Mouse (Mus musculus): ENCODE results near the gene Fer. TPM values are rescaled to one million over a fixed set of nuclear protein-coding genes. Genes with fewer than 3 reads are reported as not detected.

Gene Fer
- total and polyA plus RNA-seq, 2 experiments from 2014 or later: 22.1 to 31.8 TPM

- WGBS: 67% methylated on average over 4 of the region's 4 CpGs
- Histone ChIP-seq H3K9ac (no peak overlapping the region), H3K4me3 (ENCODE audit: low read depth, low read length) (no peak overlapping the region), H3K27ac (ENCODE audit: low read depth, low read length) (no peak overlapping the region), H3K4me2 (ENCODE audit: low read depth) (no peak overlapping the region), H3K4me1 (ENCODE audit: insufficient read depth) (no peaks in the 10 kb centered on the region), H3K36me3 (ENCODE audit: insufficient read depth) (no peaks in the 10 kb centered on the region), H3K27me3 (ENCODE audit: insufficient read depth, low read length) (no peaks in the 10 kb centered on the region), H3K9me3 (ENCODE audit: low read length) (no peaks in the 10 kb centered on the region)
- no peak for ATAC-seq
- no peak for DNase-seq
- TF ChIP-seq CTCF (IDR thresholded peaks at IDR 0.05; ENCODE audit: low read depth): no peak
Measured at GRCm38 (mm10) chr17:63972181-63972580, 109.3 kb downstream of the Fer start.

GRCm38 (mm10) chr17:63973806-63974205 lies 110.9 kb downstream of the Fer start:
- WGBS: 62% methylated on average over 5 of the region's 5 CpGs
- no peak overlapping the region for H3K4me3 ChIP-seq (ENCODE audit: low read depth, low read length)

DNA sequence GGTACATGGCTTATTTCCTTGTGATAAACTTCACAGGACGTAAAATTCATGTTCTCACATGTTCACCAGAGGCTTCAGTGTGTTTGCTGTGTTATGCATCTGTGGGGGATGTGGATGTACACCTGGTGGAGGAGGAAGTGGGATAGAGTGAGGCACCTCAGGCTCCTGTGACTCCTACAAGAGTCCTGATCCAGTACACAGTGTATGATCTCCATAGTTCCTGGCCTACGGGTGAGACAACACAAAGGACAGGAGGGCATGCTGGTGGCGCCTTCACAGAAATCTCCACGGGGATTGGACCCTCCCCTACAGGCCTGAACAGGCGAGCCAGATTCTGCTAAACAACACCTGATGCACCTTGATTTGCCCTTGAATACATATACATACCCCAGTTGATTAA lies 111.4 kb downstream of the Fer start:
- TF ChIP-seq CTCF (IDR thresholded peaks at IDR 0.05; ENCODE audit: low read depth): no peak
- 85% methylated on average over 5 of the region's 5 CpGs for WGBS

More at GRCm38 (mm10) chr17:63973806-63974205, 110.9 kb downstream of the Fer start:
- DNase-seq (no peak), ATAC-seq (no peak)
- TF ChIP-seq CTCF (IDR thresholded peaks at IDR 0.05; ENCODE audit: low read depth): no peak
- Histone ChIP-seq H3K4me2 (ENCODE audit: low read depth) (no peak overlapping the region), H3K36me3 (ENCODE audit: insufficient read depth) (no peaks in the 10 kb centered on the region), H3K4me1 (ENCODE audit: insufficient read depth) (no peaks in the 10 kb centered on the region), H3K9me3 (ENCODE audit: low read length) (no peaks in the 10 kb centered on the region), H3K27ac (ENCODE audit: low read depth, low read length) (no peak overlapping the region), H3K27me3 (ENCODE audit: insufficient read depth, low read length) (no peaks in the 10 kb centered on the region), H3K9ac (no peak overlapping the region)

GRCm38 (mm10) chr17:63978794-63979571 lies 116.1 kb downstream of the Fer start:
- H3K4me2 ChIP-seq (ENCODE audit: low read depth): no peak overlapping the region
- no peak for DNase-seq
- H3K9me3 ChIP-seq (ENCODE audit: low read length): no peaks in the 10 kb centered on the region
- no peaks in the 10 kb centered on the region for H3K4me1 ChIP-seq (ENCODE audit: insufficient read depth)
- no peak for TF ChIP-seq CTCF (IDR thresholded peaks at IDR 0.05; ENCODE audit: low read depth)
- no peaks in the 10 kb centered on the region for H3K27me3 ChIP-seq (ENCODE audit: insufficient read depth, low read length)
- 93% methylated on average over 4 of the region's 4 CpGs for WGBS
- H3K9ac ChIP-seq: no peak overlapping the region
- ATAC-seq: no peak
- H3K4me3 ChIP-seq (ENCODE audit: low read depth, low read length): no peak overlapping the region
- H3K27ac ChIP-seq (ENCODE audit: low read depth, low read length): no peak overlapping the region
- no peaks in the 10 kb centered on the region for H3K36me3 ChIP-seq (ENCODE audit: insufficient read depth)

More for the DNA sequence above, 111.4 kb downstream of the Fer start:
- ATAC-seq (no peak), DNase-seq (no peak)
- no peak overlapping the region for H3K4me2 ChIP-seq (ENCODE audit: low read depth)
- H3K4me1 ChIP-seq (ENCODE audit: insufficient read depth): no peaks in the 10 kb centered on the region
- H3K27me3 ChIP-seq (ENCODE audit: insufficient read depth, low read length): no peaks in the 10 kb centered on the region
- no peaks in the 10 kb centered on the region for H3K9me3 ChIP-seq (ENCODE audit: low read length)
- no peak overlapping the region for H3K4me3 ChIP-seq (ENCODE audit: low read depth, low read length)
- no peak overlapping the region for H3K9ac ChIP-seq
- H3K36me3 ChIP-seq (ENCODE audit: insufficient read depth): no peaks in the 10 kb centered on the region
- H3K27ac ChIP-seq (ENCODE audit: low read depth, low read length): no peak overlapping the region

DNA sequence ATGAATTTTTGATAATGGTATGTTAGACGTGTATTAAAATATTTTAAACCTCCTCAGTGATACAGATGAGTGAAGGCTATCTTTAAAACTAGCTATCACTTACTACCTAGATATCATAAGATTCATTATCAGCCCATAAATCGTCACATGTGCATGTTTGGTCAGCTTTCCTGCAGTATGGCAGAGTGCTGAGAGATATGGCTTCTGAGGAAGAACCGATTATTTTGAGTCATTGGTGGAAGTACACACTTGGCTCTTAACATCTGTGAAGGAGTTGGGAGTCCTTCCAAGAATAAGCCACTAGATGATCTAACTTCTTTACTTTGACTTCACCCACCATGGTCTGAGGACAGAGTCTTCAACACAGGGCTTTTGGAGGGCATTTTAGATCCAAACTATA lies 117.3 kb downstream of the Fer start:
- Histone ChIP-seq H3K4me1 (ENCODE audit: insufficient read depth) (no peaks in the 10 kb centered on the region), H3K9ac (no peak overlapping the region), H3K27ac (ENCODE audit: low read depth, low read length) (no peak overlapping the region), H3K9me3 (ENCODE audit: low read length) (no peaks in the 10 kb centered on the region), H3K4me2 (ENCODE audit: low read depth) (no peak overlapping the region), H3K4me3 (ENCODE audit: low read depth, low read length) (no peak overlapping the region), H3K27me3 (ENCODE audit: insufficient read depth, low read length) (no peaks in the 10 kb centered on the region), H3K36me3 (ENCODE audit: insufficient read depth) (no peaks in the 10 kb centered on the region)
- 95% methylated on average over 3 of the region's 3 CpGs for WGBS
- DNase-seq (no peak), ATAC-seq (no peak)
- no peak for TF ChIP-seq CTCF (IDR thresholded peaks at IDR 0.05; ENCODE audit: low read depth)

- Histone ChIP-seq H3K9ac (no peak overlapping the region), H3K4me1 (ENCODE audit: insufficient read depth) (no peaks in the 10 kb centered on the region), H3K36me3 (ENCODE audit: insufficient read depth) (no peaks in the 10 kb centered on the region), H3K27me3 (ENCODE audit: insufficient read depth, low read length) (no peaks in the 10 kb centered on the region), H3K27ac (ENCODE audit: low read depth, low read length) (no peak overlapping the region), H3K4me2 (ENCODE audit: low read depth) (no peak overlapping the region), H3K9me3 (ENCODE audit: low read length) (no peaks in the 10 kb centered on the region), H3K4me3 (ENCODE audit: low read depth, low read length) (no peak overlapping the region)
- 77% methylated on average over 2 of the region's 2 CpGs for WGBS
- no peak for TF ChIP-seq CTCF (IDR thresholded peaks at IDR 0.05; ENCODE audit: low read depth)
- DNase-seq (no peak), ATAC-seq (no peak)
Measured at GRCm38 (mm10) chr17:63988710-63989109, 125.8 kb downstream of the Fer start.

- Histone ChIP-seq H3K9ac (no peak overlapping the region), H3K27ac (ENCODE audit: low read depth, low read length) (no peak overlapping the region), H3K9me3 (ENCODE audit: low read length) (no peaks in the 10 kb centered on the region), H3K4me1 (ENCODE audit: insufficient read depth) (no peaks in the 10 kb centered on the region), H3K4me3 (ENCODE audit: low read depth, low read length) (no peak overlapping the region), H3K36me3 (ENCODE audit: insufficient read depth) (no peaks in the 10 kb centered on the region), H3K4me2 (ENCODE audit: low read depth) (no peak overlapping the region), H3K27me3 (ENCODE audit: insufficient read depth, low read length) (no peaks in the 10 kb centered on the region)
- ATAC-seq: no peak
- 89% methylated on average over 3 of the region's 3 CpGs for WGBS
- TF ChIP-seq CTCF (IDR thresholded peaks at IDR 0.05; ENCODE audit: low read depth): no peak
- no peak for DNase-seq
Measured at GRCm38 (mm10) chr17:63991160-63991559, 128.3 kb downstream of the Fer start.

Measured in forebrain, postnatal 0 days (tissue).